Mouse (Mus musculus) erythroid progenitor cell, adult 5-6 weeks (primary cell): Measurements from ENCODE around the gene Shtn1. TPM values are rescaled to one million over a fixed set of nuclear protein-coding genes. Genes with fewer than 3 reads are reported as not detected.

ENCODE experiments used
- total RNA-seq, 2 experiments: library from RNA; stranded (forward) in 1 of 2; stranded (reverse) in 1 of 2; fragments of 150-400 nt in 1 of 2; fragments of 186-747, 209-891 nt in 1 of 2; gene quantifications; 2 replicates each; pipeline versions ENCODE4 v1.2.3 to v1.2.4; 2015 to 2017; ENCODE audit warnings: low replicate concordance in 2 of 2

Shtn1 gene
- total RNA-seq, 2 experiments from 2014 or later: 0.38 TPM; not detected in 1

Other genes with a start within 250 kb of the Shtn1 start
- not detected in 2 replicates for gene Eno4, start 132.7 kb downstream of the Shtn1 start, total RNA-seq (2015; ENCODE audit: low replicate concordance)
- gene Eno4, start 132.7 kb downstream of the Shtn1 start, total RNA-seq (2017; ENCODE audit: low replicate concordance): not detected in 2 replicates
- not detected in 2 replicates for gene Hspa12a, start 132.4 kb downstream of the Shtn1 start, total RNA-seq (2015; ENCODE audit: low replicate concordance)
- gene Hspa12a, start 132.4 kb downstream of the Shtn1 start, total RNA-seq (2017; ENCODE audit: low replicate concordance): not detected in 2 replicates
- gene Vax1, start 94.0 kb upstream of the Shtn1 start, total RNA-seq (2015; ENCODE audit: low replicate concordance): not detected in 2 replicates
- not detected in 2 replicates for gene Vax1, start 94.0 kb upstream of the Shtn1 start, total RNA-seq (2017; ENCODE audit: low replicate concordance)
- not detected in 2 replicates for gene Kcnk18, start 143.1 kb upstream of the Shtn1 start, total RNA-seq (2015; ENCODE audit: low replicate concordance)
- not detected in 2 replicates for gene Kcnk18, start 143.1 kb upstream of the Shtn1 start, total RNA-seq (2017; ENCODE audit: low replicate concordance)
- gene Slc18a2, start 184.8 kb upstream of the Shtn1 start, total RNA-seq (2015; ENCODE audit: low replicate concordance): 2.1 and 2.9 TPM in 2 replicates
- 0.23 and 1.0 TPM in 2 replicates for gene Slc18a2, start 184.8 kb upstream of the Shtn1 start, total RNA-seq (2017; ENCODE audit: low replicate concordance)
- gene Rps12-ps3, start 246.2 kb upstream of the Shtn1 start, total RNA-seq (2015; ENCODE audit: low replicate concordance): 168 and 202 TPM in 2 replicates
- gene Rps12-ps3, start 246.2 kb upstream of the Shtn1 start, total RNA-seq (2017; ENCODE audit: low replicate concordance): 155 and 186 TPM in 2 replicates